Mouse (Mus musculus): ENCODE results near the gene Harbi1. TPM values are rescaled to one million over a fixed set of nuclear protein-coding genes. Genes with fewer than 3 reads are reported as not detected.
A peak's percentile ranks its signal among the peaks of the same experiment; 100 is the strongest.

Gene Harbi1
- polyA plus RNA-seq (2012; rRNA removed) = 4.6 and 8.4 TPM in 2 replicates

- TF ChIP-seq CTCF (IDR thresholded peaks at IDR 0.05; ENCODE audit: borderline replicate concordance, extremely low read depth, insufficient read depth, insufficient read length) = no peak
- peak; percentile 78; the same call in 1 of the 2 replicates for TF ChIP-seq POLR2A (IDR thresholded peaks at IDR 0.05; ENCODE audit: borderline replicate concordance, extremely low read depth, insufficient read depth, insufficient read length, poor library complexity, severe bottlenecking)
Measured at GRCm38 (mm10) chr2:91710272-91711234, at the start of gene Harbi1, which contains the start of gene Atg13. Gene Harbi1 (plus strand): TSS chr2:91710852. Gene Atg13 (minus strand): TSS chr2:91710576.

GRCm38 (mm10) chr2:91660981-91661380 lies 49.7 kb upstream of the Harbi1 start:
- TF ChIP-seq POLR2A (IDR thresholded peaks at IDR 0.05; ENCODE audit: borderline replicate concordance, extremely low read depth, insufficient read depth, insufficient read length, poor library complexity, severe bottlenecking) (no peak), CTCF (IDR thresholded peaks at IDR 0.05; ENCODE audit: borderline replicate concordance, extremely low read depth, insufficient read depth, insufficient read length) (no peak)
- DNase-seq (ENCODE audit: low read depth) = no peak

More at GRCm38 (mm10) chr2:91710272-91711234, at the start of gene Harbi1, which contains the start of gene Atg13:
- peak; percentile 98 for DNase-seq (ENCODE audit: low read depth)

GRCm38 (mm10) chr2:91664780-91665179 lies 45.9 kb upstream of the Harbi1 start:
- no peak for DNase-seq (ENCODE audit: low read depth)
- TF ChIP-seq POLR2A (IDR thresholded peaks at IDR 0.05; ENCODE audit: borderline replicate concordance, extremely low read depth, insufficient read depth, insufficient read length, poor library complexity, severe bottlenecking) (no peak), CTCF (IDR thresholded peaks at IDR 0.05; ENCODE audit: borderline replicate concordance, extremely low read depth, insufficient read depth, insufficient read length) (no peak)

- TF ChIP-seq CTCF (IDR thresholded peaks at IDR 0.05; ENCODE audit: borderline replicate concordance, extremely low read depth, insufficient read depth, insufficient read length) = no peak
- no peak for TF ChIP-seq POLR2A (IDR thresholded peaks at IDR 0.05; ENCODE audit: borderline replicate concordance, extremely low read depth, insufficient read depth, insufficient read length, poor library complexity, severe bottlenecking)
- no peak for DNase-seq (ENCODE audit: low read depth)
Measured at GRCm38 (mm10) chr2:91666386-91666910, 44.2 kb upstream of the Harbi1 start.

- no peak for TF ChIP-seq CTCF (IDR thresholded peaks at IDR 0.05; ENCODE audit: borderline replicate concordance, extremely low read depth, insufficient read depth, insufficient read length)
- no peak for TF ChIP-seq POLR2A (IDR thresholded peaks at IDR 0.05; ENCODE audit: borderline replicate concordance, extremely low read depth, insufficient read depth, insufficient read length, poor library complexity, severe bottlenecking)
- no peak for DNase-seq (ENCODE audit: low read depth)
Measured at GRCm38 (mm10) chr2:91667747-91668146, 42.9 kb upstream of the Harbi1 start.

GRCm38 (mm10) chr2:91669326-91669725 lies 41.3 kb upstream of the Harbi1 start:
- DNase-seq (ENCODE audit: low read depth) = no peak
- TF ChIP-seq POLR2A (IDR thresholded peaks at IDR 0.05; ENCODE audit: borderline replicate concordance, extremely low read depth, insufficient read depth, insufficient read length, poor library complexity, severe bottlenecking) (no peak), CTCF (IDR thresholded peaks at IDR 0.05; ENCODE audit: borderline replicate concordance, extremely low read depth, insufficient read depth, insufficient read length) (no peak)

- TF ChIP-seq POLR2A (IDR thresholded peaks at IDR 0.05; ENCODE audit: borderline replicate concordance, extremely low read depth, insufficient read depth, insufficient read length, poor library complexity, severe bottlenecking) (no peak), CTCF (IDR thresholded peaks at IDR 0.05; ENCODE audit: borderline replicate concordance, extremely low read depth, insufficient read depth, insufficient read length) (no peak)
- DNase-seq (ENCODE audit: low read depth) = no peak
Measured at GRCm38 (mm10) chr2:91670038-91670437, 40.6 kb upstream of the Harbi1 start.

- DNase-seq (ENCODE audit: low read depth) = no peak
- TF ChIP-seq POLR2A (IDR thresholded peaks at IDR 0.05; ENCODE audit: borderline replicate concordance, extremely low read depth, insufficient read depth, insufficient read length, poor library complexity, severe bottlenecking) (no peak), CTCF (IDR thresholded peaks at IDR 0.05; ENCODE audit: borderline replicate concordance, extremely low read depth, insufficient read depth, insufficient read length) (no peak)
Measured at GRCm38 (mm10) chr2:91673587-91673986, 37.1 kb upstream of the Harbi1 start.

GRCm38 (mm10) chr2:91674895-91675294 lies 35.8 kb upstream of the Harbi1 start:
- no peak for TF ChIP-seq POLR2A (IDR thresholded peaks at IDR 0.05; ENCODE audit: borderline replicate concordance, extremely low read depth, insufficient read depth, insufficient read length, poor library complexity, severe bottlenecking)
- no peak for TF ChIP-seq CTCF (IDR thresholded peaks at IDR 0.05; ENCODE audit: borderline replicate concordance, extremely low read depth, insufficient read depth, insufficient read length)
- peak; percentile 12 for DNase-seq (ENCODE audit: low read depth)

GRCm38 (mm10) chr2:91676420-91676819 lies 34.2 kb upstream of the Harbi1 start:
- no peak for TF ChIP-seq POLR2A (IDR thresholded peaks at IDR 0.05; ENCODE audit: borderline replicate concordance, extremely low read depth, insufficient read depth, insufficient read length, poor library complexity, severe bottlenecking)
- no peak for TF ChIP-seq CTCF (IDR thresholded peaks at IDR 0.05; ENCODE audit: borderline replicate concordance, extremely low read depth, insufficient read depth, insufficient read length)
- no peak for DNase-seq (ENCODE audit: low read depth)

GRCm38 (mm10) chr2:91676961-91677360 lies 33.7 kb upstream of the Harbi1 start:
- TF ChIP-seq CTCF (IDR thresholded peaks at IDR 0.05; ENCODE audit: borderline replicate concordance, extremely low read depth, insufficient read depth, insufficient read length) (no peak), POLR2A (IDR thresholded peaks at IDR 0.05; ENCODE audit: borderline replicate concordance, extremely low read depth, insufficient read depth, insufficient read length, poor library complexity, severe bottlenecking) (no peak)
- no peak for DNase-seq (ENCODE audit: low read depth)

All from brain, embryonic 14.5 days (tissue).